Mouse (Mus musculus) embryonic facial prominence, embryonic 11.5 days (tissue): ENCODE data around the gene Irs1. TPM values are rescaled to one million over a fixed set of nuclear protein-coding genes. Genes with fewer than 3 reads are reported as not detected.

Experiments
- ATAC-seq: fragments of 200-750 bp; cut with Nextera tagmentation; replicated peaks from 2 replicates; pipeline ENCODE4 v1.8.0; 2017; ENCODE audit warnings: low read depth; ENCODE audit not compliant: insufficient number of reproducible peaks, low FRiP score, low TSS enrichment
- DNase-seq: peaks from one replicate; pipeline ENCODE4 v3.0.0-alpha.2; 2015; ENCODE audit warnings: low spot score
- H3K27ac ChIP-seq: fragments of 300-500 bp; sonication (generic); replicated peaks from 2 replicates; pipeline ENCODE4 v1.5.1; 2014; ENCODE audit warnings: mild to moderate bottlenecking, low read depth, low read length, control low read depth
- H3K27me3 ChIP-seq: fragments of 300-500 bp; sonication (generic); 2 replicates; pipeline ENCODE4 v1.6.1; 2014; ENCODE audit warnings: mild to moderate bottlenecking, low read length, moderate library complexity, mixed read lengths; ENCODE audit not compliant: control insufficient read depth, insufficient read depth
- H3K36me3 ChIP-seq: fragments of 300-500 bp; sonication (generic); replicated peaks from 2 replicates; pipeline ENCODE4 v1.6.1; 2014; ENCODE audit warnings: low read depth, mild to moderate bottlenecking, low read length, moderate library complexity, mixed read lengths; ENCODE audit not compliant: control insufficient read depth, insufficient read depth
- H3K4me1 ChIP-seq: fragments of 300-500 bp; sonication (generic); 2 replicates; pipeline ENCODE4 v1.6.1; 2014; ENCODE audit warnings: low read length, mixed read lengths; ENCODE audit not compliant: control insufficient read depth, insufficient read depth
- H3K4me2 ChIP-seq: fragments of 300-500 bp; sonication (generic); 2 replicates; pipeline ENCODE4 v1.6.1; 2014; ENCODE audit warnings: low read depth, mild to moderate bottlenecking, control low read depth, low read length, moderate library complexity
- H3K4me3 ChIP-seq: fragments of 300-500 bp; sonication (generic); 2 replicates; pipeline ENCODE4 v1.5.1; 2014; ENCODE audit warnings: low read depth, low read length, control low read depth
- H3K9ac ChIP-seq: fragments of 300-500 bp; sonication (generic); replicated peaks from 2 replicates; pipeline ENCODE4 v1.6.1; 2014; ENCODE audit warnings: mild to moderate bottlenecking, control low read depth, low read length
- H3K9me3 ChIP-seq: fragments of 300-500 bp; sonication (generic); replicated peaks from 2 replicates; pipeline ENCODE4 v1.6.1; 2016; ENCODE audit warnings: mild to moderate bottlenecking, low read length, inconsistent platforms, mixed read lengths; ENCODE audit not compliant: control insufficient read depth
- WGBS: fragments of 180-500 bp; shearing (Covaris S2); extraction: QIAGEN DNeasy Blood & Tissue Kit; methylation state at CpG from one replicate; pipeline ENCODE4 v1.1.7; 2014; 5-methylcytosine and 5-hydroxymethylcytosine counted together
- polyA plus RNA-seq: library from polyadenylated mRNA; unstranded; fragments of >200 nt; fragmentation: Nextera tagmentation; extraction: Ambion mirVana; gene quantifications from 2 replicates; pipeline ENCODE4 v1.2.1, GENCODE M21; 2014

The Irs1 gene
- polyA plus RNA-seq, 1 experiment from 2014 or later, result 8.3 TPM

DNA sequence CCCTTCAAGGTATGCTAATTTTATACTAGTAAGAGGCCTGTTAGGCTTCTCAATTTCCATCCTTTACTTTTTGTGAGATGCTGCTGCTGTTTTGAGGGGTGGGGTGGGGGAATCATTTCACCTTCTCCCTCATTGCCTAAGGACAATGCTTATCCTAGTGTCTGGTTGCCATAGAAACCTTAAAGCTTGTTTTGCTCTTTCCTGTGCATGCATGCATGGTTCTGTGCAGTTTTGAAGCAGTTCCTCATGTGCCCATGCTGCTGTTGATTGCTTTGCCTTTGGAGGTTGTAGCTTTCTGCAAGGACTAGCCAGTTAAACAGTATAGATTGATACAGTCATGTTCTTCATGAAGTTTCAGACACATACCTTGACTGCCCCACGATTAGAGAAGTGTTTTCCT is 30.2 kb upstream of the Irs1 start:
- Histone ChIP-seq H3K4me3 (no peak overlapping the region), H3K4me2 (no peak overlapping the region), H3K27me3 (no peaks in the 10 kb centered on the region), H3K9me3 (no peaks in the 10 kb centered on the region), H3K27ac (no peak overlapping the region), H3K4me1 (peaks cover 2% of the 10 kb centered on the region; the same call in 1 of the 2 replicates), H3K9ac (no peak overlapping the region), H3K36me3 (no peaks in the 10 kb centered on the region)
- no peak for DNase-seq
- ATAC-seq, result no peak
- WGBS, result 83% methylated on average over 1 of the region's 1 CpGs

DNA sequence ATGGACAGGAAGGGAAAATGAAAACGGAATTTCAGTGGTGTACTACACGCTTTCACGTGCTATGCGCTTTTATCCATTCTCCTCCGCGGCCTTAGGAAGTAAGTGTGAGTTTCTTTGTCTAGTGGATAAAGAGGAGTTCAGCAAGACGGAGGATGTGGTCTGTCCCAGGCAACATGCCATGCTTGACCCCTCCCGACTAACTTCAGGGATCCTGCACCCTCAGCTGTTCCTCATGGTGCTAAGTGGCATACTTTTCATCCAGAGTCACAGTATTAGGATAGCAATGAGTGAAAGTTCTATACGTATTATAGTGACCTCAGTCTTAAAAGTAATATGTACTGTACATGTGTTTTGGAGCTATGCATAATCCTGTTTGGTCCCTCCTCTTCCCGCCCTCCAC is 29.6 kb upstream of the Irs1 start:
- Histone ChIP-seq H3K4me3 (no peak overlapping the region), H3K4me2 (no peak overlapping the region), H3K36me3 (no peaks in the 10 kb centered on the region), H3K27me3 (no peaks in the 10 kb centered on the region), H3K27ac (no peak overlapping the region), H3K9me3 (no peaks in the 10 kb centered on the region), H3K9ac (no peak overlapping the region), H3K4me1 (peaks cover 2% of the 10 kb centered on the region; the same call in 1 of the 2 replicates)
- whole genome bisulfite sequencing, result 85% methylated on average over 10 of the region's 10 CpGs
- DNase-seq (no peak), ATAC-seq (no peak)

DNA sequence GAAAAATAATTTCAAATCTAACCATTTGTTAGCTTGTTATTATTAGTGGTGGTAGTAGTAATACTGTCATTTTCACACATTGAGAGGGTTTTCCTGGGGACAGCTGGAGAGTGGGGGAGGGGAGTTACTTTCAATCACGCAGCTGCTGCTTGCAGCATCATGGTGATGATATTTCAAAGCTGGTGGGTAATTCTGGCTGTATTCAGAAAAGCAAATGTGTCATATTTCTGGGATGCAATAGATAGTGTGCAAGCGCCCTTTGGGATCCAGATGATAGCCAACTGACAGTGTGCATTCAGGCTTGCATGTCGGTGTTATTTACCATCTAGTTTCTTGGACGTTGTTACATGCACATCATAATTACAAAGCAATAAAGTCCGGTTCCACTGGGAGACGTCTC is 29.2 kb upstream of the Irs1 start:
- H3K27ac ChIP-seq, result no peak overlapping the region
- DNase-seq, result peak; percentile 26

DNA sequence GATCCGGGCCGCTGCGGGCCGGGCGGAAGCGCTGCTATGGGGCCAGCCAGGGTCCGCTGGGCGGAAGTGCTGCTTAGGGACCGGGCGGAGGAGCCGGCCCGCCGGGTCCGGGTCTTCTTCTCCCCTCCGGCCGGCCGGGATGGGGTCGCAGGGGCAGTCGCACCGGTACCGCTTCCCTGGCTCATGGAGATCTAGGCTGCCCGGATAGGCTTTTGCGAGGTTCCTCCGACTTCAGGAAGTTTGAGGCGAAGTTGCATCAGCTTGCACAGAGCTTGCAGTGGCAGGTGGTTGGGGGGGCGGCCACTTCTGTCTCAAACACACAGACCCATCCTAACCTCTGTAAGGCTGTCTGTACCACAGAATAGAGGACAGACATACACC is 25.5 kb upstream of the Irs1 start:
- H3K4me1 ChIP-seq, result peaks cover 2% of the 10 kb centered on the region; the same call in 1 of the 2 replicates
- H3K27ac ChIP-seq, result peak overlapping the region; percentile 92
- H3K36me3 ChIP-seq, result no peaks in the 10 kb centered on the region
- H3K9ac ChIP-seq, result peak overlapping the region; percentile 91
- DNase-seq (no peak), ATAC-seq (peak; percentile 75)
- H3K27me3 ChIP-seq, result no peaks in the 10 kb centered on the region
- H3K4me2 ChIP-seq, result peak overlapping the region; percentile 64
- no peaks in the 10 kb centered on the region for H3K9me3 ChIP-seq
- peak overlapping the region; percentile 65 for H3K4me3 ChIP-seq
- WGBS, result under 1% methylated on average over 23 of the region's 26 CpGs

More for the DNA sequence above, 29.2 kb upstream of the Irs1 start:
- peaks cover 2% of the 10 kb centered on the region; the same call in 1 of the 2 replicates for H3K4me1 ChIP-seq
- H3K9me3 ChIP-seq, result no peaks in the 10 kb centered on the region
- no peak for ATAC-seq
- WGBS, result 67% methylated on average over 6 of the region's 6 CpGs
- H3K9ac ChIP-seq, result no peak overlapping the region
- no peak overlapping the region for H3K4me2 ChIP-seq
- no peak overlapping the region for H3K4me3 ChIP-seq
- no peaks in the 10 kb centered on the region for H3K36me3 ChIP-seq
- no peaks in the 10 kb centered on the region for H3K27me3 ChIP-seq

DNA sequence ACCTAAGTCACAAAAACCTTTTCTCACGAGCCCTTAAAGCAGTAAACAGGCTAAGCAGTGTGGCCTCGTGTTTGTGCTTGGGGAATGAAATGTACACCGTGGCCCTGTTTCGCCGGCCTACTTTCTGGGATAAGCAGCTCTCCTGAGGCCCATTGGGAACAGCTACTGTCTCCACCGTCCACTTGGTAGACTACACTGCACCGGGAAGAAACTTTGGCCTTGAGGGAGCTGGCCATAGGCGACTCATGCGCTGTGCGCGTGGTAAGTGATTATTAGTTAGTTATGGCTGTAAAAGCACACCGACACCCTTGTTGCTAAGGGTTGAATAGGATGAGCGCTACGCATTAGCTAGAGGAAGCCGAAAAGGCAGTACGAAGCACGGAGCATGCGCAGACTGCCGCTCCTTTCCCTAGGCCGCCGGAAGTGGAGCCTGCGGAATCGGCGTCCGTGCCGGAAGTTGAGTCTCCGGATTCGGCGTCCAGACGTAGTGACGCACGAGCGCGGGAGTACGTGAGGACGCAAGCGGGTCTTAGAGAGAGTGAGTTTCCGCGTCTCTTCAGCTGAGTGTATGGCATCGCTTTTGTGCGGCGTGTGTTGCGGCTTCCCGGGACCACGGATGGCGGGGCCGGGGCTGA is 25.0 kb upstream of the Irs1 start, which contains the start of gene Rhbdd1:
TSS of gene Rhbdd1 (plus strand) at position 342 of the 635 bp plus-strand sequence.
- peak; percentile 96 for ATAC-seq
- H3K27me3 ChIP-seq, result no peaks in the 10 kb centered on the region

DNA sequence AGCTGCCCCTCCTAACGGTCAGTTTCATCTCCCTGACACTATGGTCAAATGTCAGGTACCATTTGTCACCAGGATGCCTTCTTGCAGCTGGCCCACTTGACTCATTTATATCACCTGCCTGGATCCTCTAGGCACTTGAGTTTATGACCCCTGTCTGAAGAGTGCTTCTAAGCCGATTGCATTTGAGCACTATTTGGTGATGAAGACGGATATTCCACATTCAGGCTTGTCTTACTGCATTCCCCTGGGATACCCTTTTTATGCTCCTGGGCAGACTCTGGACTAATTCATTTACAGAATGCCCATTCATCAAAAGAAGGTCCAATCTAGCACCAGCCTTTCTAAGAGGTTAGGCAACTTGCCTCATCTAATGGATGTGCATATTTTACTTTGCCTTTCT is 13.3 kb upstream of the Irs1 start:
- DNase-seq, result no peak
- ATAC-seq, result no peak
- Histone ChIP-seq H3K4me1 (no peaks in the 10 kb centered on the region), H3K4me3 (no peak overlapping the region), H3K36me3 (no peaks in the 10 kb centered on the region), H3K9me3 (no peaks in the 10 kb centered on the region), H3K9ac (no peak overlapping the region), H3K27ac (no peak overlapping the region), H3K4me2 (no peak overlapping the region), H3K27me3 (no peaks in the 10 kb centered on the region)
- 71% methylated on average over 3 of the region's 3 CpGs for WGBS

More for the DNA sequence above, 25.0 kb upstream of the Irs1 start, which contains the start of gene Rhbdd1:
- WGBS, result 6% methylated on average over 47 of the region's 47 CpGs
- H3K9me3 ChIP-seq, result no peaks in the 10 kb centered on the region
- peak within 1 kb of the TSS; percentile 91 for H3K9ac ChIP-seq
- peak within 1 kb of the TSS; percentile 64 for H3K4me2 ChIP-seq
- no peaks in the 10 kb centered on the region for H3K36me3 ChIP-seq
- peak within 1 kb of the TSS; percentile 65 for H3K4me3 ChIP-seq
- peaks cover 2% of the 10 kb centered on the region; the same call in 1 of the 2 replicates for H3K4me1 ChIP-seq
- peak within 1 kb of the TSS; percentile 92 for H3K27ac ChIP-seq
- DNase-seq, result peak; percentile 99

DNA sequence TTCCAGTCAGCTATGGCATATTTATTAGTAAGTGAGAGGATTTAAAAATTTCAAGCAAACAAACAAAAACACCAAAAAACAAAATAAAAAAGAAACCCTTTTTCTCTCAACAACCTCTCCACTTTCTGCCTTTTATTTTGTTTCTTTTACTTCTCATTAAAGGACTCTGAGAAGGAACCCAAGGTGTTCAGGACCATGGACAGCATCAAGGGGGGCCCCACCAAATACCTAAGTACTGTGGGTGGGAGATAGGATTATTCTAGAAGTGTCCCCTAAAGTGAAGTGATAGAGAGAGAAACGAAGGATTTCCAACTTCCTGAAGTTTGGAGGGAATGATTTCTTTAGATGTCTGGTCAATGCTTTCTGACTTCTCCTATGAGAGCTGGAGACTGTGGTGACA is 7.4 kb upstream of the Irs1 start:
- H3K9me3 ChIP-seq, result no peaks in the 10 kb centered on the region
- no peak for ATAC-seq
- H3K9ac ChIP-seq, result no peak overlapping the region
- no peaks in the 10 kb centered on the region for H3K36me3 ChIP-seq
- H3K4me1 ChIP-seq, result no peaks in the 10 kb centered on the region
- H3K4me2 ChIP-seq, result no peak overlapping the region
- H3K27ac ChIP-seq, result no peak overlapping the region
- no peaks in the 10 kb centered on the region for H3K27me3 ChIP-seq
- H3K4me3 ChIP-seq, result no peak overlapping the region
- 34% methylated on average over 1 of the region's 1 CpGs for WGBS
- peak; percentile 60 for DNase-seq

DNA sequence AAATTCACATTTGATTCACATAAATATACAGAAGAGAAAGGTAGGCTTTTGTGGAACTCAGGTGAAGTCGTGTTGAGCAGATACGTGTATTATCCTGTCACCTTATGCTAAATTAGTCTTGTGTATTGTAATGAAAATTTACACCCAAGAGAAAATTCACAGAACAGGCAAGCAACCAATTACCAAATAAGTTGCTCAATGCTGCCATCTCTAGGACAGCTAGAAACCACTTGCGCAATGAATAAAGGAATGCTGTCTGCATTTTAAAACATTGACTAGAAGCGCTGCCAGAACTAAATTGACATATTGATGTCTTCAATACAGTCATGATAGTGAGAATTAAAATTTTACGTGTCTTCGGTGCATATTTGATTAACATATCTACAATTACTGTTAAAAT is 2.9 kb upstream of the Irs1 start:
- Histone ChIP-seq H3K4me1 (no peaks in the 10 kb centered on the region), H3K27ac (no peak overlapping the region), H3K9ac (no peak overlapping the region), H3K27me3 (no peaks in the 10 kb centered on the region), H3K36me3 (peaks cover under 1% of the 10 kb centered on the region), H3K4me3 (no peak overlapping the region), H3K9me3 (no peaks in the 10 kb centered on the region), H3K4me2 (no peak overlapping the region)
- DNase-seq (peak; percentile 71), ATAC-seq (no peak)
- WGBS, result 12% methylated on average over 6 of the region's 6 CpGs
